ENCODE assay signal across 30 mouse cellular contexts in genomic region chr17:5943053-5943452, GRCm38 (mm10). TPM values are rescaled to one million over a fixed set of nuclear protein-coding genes. Genes with fewer than 3 reads are reported as not detected.
DNase-seq lines count a peak whose midpoint lies in the region; ATAC-seq and TF ChIP-seq lines count a peak whose summit lies in the region.
"Had no signal": no experiment of that assay in that cellular context is flagged by ENCODE, and none has a peak within 500 bp of the region (broad histone marks: within the 10 kb centered on the region; RNA-seq: fewer than 3 reads in every experiment).

No protein-coding gene starts in this region.

- H3K9me3 ChIP-seq in intestine, embryonic 14.5 days (ENCODE audit: control insufficient read depth, low read length) = no peaks in the 10 kb centered on the region
- no peaks in the 10 kb centered on the region for H3K9me3 ChIP-seq in intestine, embryonic 16.5 days (ENCODE audit: control insufficient read depth, low read length)
- H3K9me3 ChIP-seq in stomach, postnatal 0 days (ENCODE audit: control insufficient read depth, low read length) = no peaks in the 10 kb centered on the region
- H3K9me3 ChIP-seq: embryonic facial prominence, embryonic 10.5 days; embryonic facial prominence, embryonic 15.5 days; heart, embryonic 13.5 days; limb, embryonic 10.5 days; limb, embryonic 15.5 days; liver, embryonic 13.5 days had no signal

- TF ChIP-seq CTCF in lung, adult 2 months (IDR thresholded peaks at IDR 0.05; ENCODE audit: insufficient read depth, low read length) = no peak
- no peak for TF ChIP-seq CTCF in cortical plate, adult 2 months (IDR thresholded peaks at IDR 0.05; ENCODE audit: extremely low read depth, insufficient read depth, low read length)
- no peak for TF ChIP-seq CTCF in stomach, postnatal 0 days (IDR thresholded peaks at IDR 0.05; ENCODE audit: low read depth)

- peak overlapping the region; percentile 67; the same call in 1 of the 2 replicates for H3K4me2 ChIP-seq in intestine, embryonic 14.5 days (ENCODE audit: low read length)
- no peak overlapping the region for H3K4me2 ChIP-seq in intestine, embryonic 16.5 days (ENCODE audit: low read depth, low read length)
- peak overlapping the region; percentile 77; the same call in 1 of the 2 replicates for H3K4me2 ChIP-seq in stomach, postnatal 0 days (replicated peaks; ENCODE audit: low read depth)
- H3K4me2 ChIP-seq: embryonic facial prominence, embryonic 15.5 days; limb, embryonic 15.5 days had no signal

- DNase-seq in intestine, embryonic 14.5 days (ENCODE audit: low spot score) = no peak
- DNase-seq in lung, postnatal 25 days (ENCODE audit: low spot score) = peak; percentile 23
- DNase-seq in lung, adult 2 months = no peak
- DNase-seq in stomach, postnatal 0 days (ENCODE audit: low spot score) = no peak
- DNase-seq: adrenal gland, adult 2 months; cerebellum, adult 2 months; cerebellum, postnatal 14 days; gastrocnemius, postnatal 36 days; heart, postnatal 10 days; kidney, adult 11 months; kidney, postnatal 36 days; layer of hippocampus, postnatal 36 days; liver, embryonic 13.5 days; lung, adult 18-20 months; midbrain, embryonic 14.5 days; right cerebral cortex, adult 18-20 months; right cerebral cortex, postnatal 4 days; thymus, postnatal 14 days had no signal

- no peak for TF ChIP-seq POLR2A in lung, adult 2 months (IDR thresholded peaks at IDR 0.05; ENCODE audit: borderline replicate concordance, extremely low read depth, low read depth, low read length)
- TF ChIP-seq POLR2A in cortical plate, adult 2 months (IDR thresholded peaks at IDR 0.05; ENCODE audit: extremely low read depth, insufficient read depth, low read length) = no peak

- H3K4me3 ChIP-seq in intestine, embryonic 14.5 days (ENCODE audit: low read depth, low read length) = no peak overlapping the region
- no peak overlapping the region for H3K4me3 ChIP-seq in intestine, embryonic 16.5 days (ENCODE audit: low read length)
- H3K4me3 ChIP-seq in lung, adult 2 months (replicated peaks; ENCODE audit: extremely low read depth, low read depth, low read length) = no peak overlapping the region
- no peak overlapping the region for H3K4me3 ChIP-seq in cortical plate, adult 2 months (ENCODE audit: insufficient read depth, low read length)
- no peak overlapping the region for H3K4me3 ChIP-seq in stomach, postnatal 0 days (ENCODE audit: low read depth, low read length)
- H3K4me3 ChIP-seq: embryonic facial prominence, embryonic 10.5 days; embryonic facial prominence, embryonic 15.5 days; limb, embryonic 10.5 days; limb, embryonic 15.5 days; liver, embryonic 13.5 days had no signal

- H3K36me3 ChIP-seq in intestine, embryonic 14.5 days (ENCODE audit: control insufficient read depth, insufficient read depth, low read length) = no peaks in the 10 kb centered on the region
- no peaks in the 10 kb centered on the region for H3K36me3 ChIP-seq in intestine, embryonic 16.5 days (ENCODE audit: control insufficient read depth, insufficient read depth, low read length)
- no peaks in the 10 kb centered on the region for H3K36me3 ChIP-seq in stomach, postnatal 0 days (ENCODE audit: control insufficient read depth, insufficient read depth, low read length)
- H3K36me3 ChIP-seq: embryonic facial prominence, embryonic 10.5 days; embryonic facial prominence, embryonic 15.5 days; heart, embryonic 13.5 days; limb, embryonic 10.5 days; limb, embryonic 15.5 days; liver, embryonic 13.5 days had no signal

- no peak overlapping the region for H3K27ac ChIP-seq in intestine, embryonic 14.5 days (ENCODE audit: low read depth)
- no peak overlapping the region for H3K27ac ChIP-seq in intestine, embryonic 16.5 days (ENCODE audit: low read length)
- peak overlapping the region; percentile 81; the same call in 1 of the 2 replicates for H3K27ac ChIP-seq in cortical plate, adult 2 months (ENCODE audit: insufficient read depth, low read length)
- no peak overlapping the region for H3K27ac ChIP-seq in stomach, postnatal 0 days (replicated peaks)
- H3K27ac ChIP-seq: embryonic facial prominence, embryonic 10.5 days; embryonic facial prominence, embryonic 15.5 days; heart, embryonic 13.5 days; limb, embryonic 10.5 days; limb, embryonic 15.5 days; liver, embryonic 13.5 days had no signal

- TF ChIP-seq EP300 in stomach, postnatal 0 days (optimal IDR thresholded peaks at IDR 0.05) = no peak

- no peak overlapping the region for H3K9ac ChIP-seq in intestine, embryonic 14.5 days (ENCODE audit: low read length)
- no peak overlapping the region for H3K9ac ChIP-seq in intestine, embryonic 16.5 days (ENCODE audit: low read depth, low read length)
- H3K9ac ChIP-seq in stomach, postnatal 0 days (ENCODE audit: low read length) = no peak overlapping the region
- H3K9ac ChIP-seq: embryonic facial prominence, embryonic 15.5 days; limb, embryonic 15.5 days; liver, embryonic 13.5 days had no signal

- 60% methylated on average over 1 of the region's 1 CpGs for WGBS in intestine, embryonic 14.5 days
- 60% methylated on average over 1 of the region's 1 CpGs for WGBS in intestine, embryonic 16.5 days
- WGBS in lung, adult 2 months = 51% methylated on average over 1 of the region's 1 CpGs
- WGBS in stomach, postnatal 0 days = 30% methylated on average over 1 of the region's 1 CpGs

- no peak for ATAC-seq in intestine, embryonic 14.5 days (replicated peaks; ENCODE audit: low FRiP score, low TSS enrichment, low read depth)
- no peak for ATAC-seq in intestine, embryonic 16.5 days
- ATAC-seq in stomach, postnatal 0 days (ENCODE audit: low FRiP score, low TSS enrichment) = no peak
- ATAC-seq in megakaryocyte progenitor cell, adult 5-6 weeks (replicated peaks; ENCODE audit: poor library complexity) = no peak
- ATAC-seq: activated CD4-positive, CD25-positive, alpha-beta regulatory T cell, adult 4 months; CD4-positive, CD25-positive, alpha-beta regulatory T cell, adult 4 months; forebrain, embryonic 14.5 days; hindbrain, embryonic 16.5 days had no signal

- H3K27me3 ChIP-seq in intestine, embryonic 14.5 days (replicated peaks; ENCODE audit: control insufficient read depth, insufficient read depth, low read length) = no peaks in the 10 kb centered on the region
- no peaks in the 10 kb centered on the region for H3K27me3 ChIP-seq in intestine, embryonic 16.5 days (replicated peaks; ENCODE audit: control insufficient read depth, insufficient read depth, low read length)
- no peaks in the 10 kb centered on the region for H3K27me3 ChIP-seq in stomach, postnatal 0 days (ENCODE audit: control insufficient read depth, insufficient read depth, low read length)

- peaks cover 17% of the 10 kb centered on the region; the same call in 1 of the 2 replicates for H3K4me1 ChIP-seq in intestine, embryonic 14.5 days (replicated peaks; ENCODE audit: control insufficient read depth, insufficient read depth, low read length)
- peaks cover 19% of the 10 kb centered on the region for H3K4me1 ChIP-seq in intestine, embryonic 16.5 days (ENCODE audit: control insufficient read depth, insufficient read depth, low read length)
- peaks cover 5% of the 10 kb centered on the region for H3K4me1 ChIP-seq in lung, adult 2 months (ENCODE audit: control insufficient read depth, insufficient read depth, low read length)
- no peaks in the 10 kb centered on the region for H3K4me1 ChIP-seq in cortical plate, adult 2 months (ENCODE audit: control insufficient read depth, insufficient read depth, low read length)
- 0 out of 2 replicates have a peak, but pooled peaks cover 3% of the 10 kb centered on the region for H3K4me1 ChIP-seq in stomach, postnatal 0 days (replicated peaks; ENCODE audit: control insufficient read depth, insufficient read depth)

RNA-seq across cellular contexts. Expression of gene Synj2, which starts 2.0 kb away (rescaled TPM):
- polyA plus RNA-seq in intestine, embryonic 14.5 days (2014; fragmentation: Nextera tagmentation; extraction: Ambion mirVana) = 9.0 and 10.0 TPM in 2 replicates
- 3.5 and 4.0 TPM in 2 replicates for polyA plus RNA-seq in intestine, embryonic 16.5 days (2015; fragmentation: Nextera tagmentation; extraction: Ambion mirVana)
- 7.1 and 10.9 TPM in 2 replicates for polyA plus RNA-seq in lung, adult 2 months (2012; rRNA removed)
- polyA plus RNA-seq in cortical plate, adult 2 months (2012; rRNA removed) = 37.7 and 39.6 TPM in 2 replicates
- polyA plus RNA-seq in stomach, postnatal 0 days (2015; fragmentation: Nextera tagmentation; extraction: Ambion mirVana) = 3.2 and 3.3 TPM in 2 replicates
- 7.5 and 8.3 TPM in 2 replicates for total RNA-seq in megakaryocyte progenitor cell, adult 5-6 weeks (2015)
- total RNA-seq in megakaryocyte progenitor cell, adult 5-6 weeks (2017) = 9.8 and 11.0 TPM in 2 replicates
